Mouse (Mus musculus) embryo, embryonic 11 days (tissue): Measurements from ENCODE around the gene Osbpl11.
A peak's percentile ranks its signal among the peaks of the same experiment; 100 is the strongest.
"Not testable (repeated sequence)": the region's sequence is repeated elsewhere in the genome, so short reads cannot be mapped to it uniquely, and the experiment has no call there.

Source experiments
- DNase-seq: peaks from one replicate; pipeline ENCODE4 v3.0.0-alpha.2; 2015

The Osbpl11 gene

DNA sequence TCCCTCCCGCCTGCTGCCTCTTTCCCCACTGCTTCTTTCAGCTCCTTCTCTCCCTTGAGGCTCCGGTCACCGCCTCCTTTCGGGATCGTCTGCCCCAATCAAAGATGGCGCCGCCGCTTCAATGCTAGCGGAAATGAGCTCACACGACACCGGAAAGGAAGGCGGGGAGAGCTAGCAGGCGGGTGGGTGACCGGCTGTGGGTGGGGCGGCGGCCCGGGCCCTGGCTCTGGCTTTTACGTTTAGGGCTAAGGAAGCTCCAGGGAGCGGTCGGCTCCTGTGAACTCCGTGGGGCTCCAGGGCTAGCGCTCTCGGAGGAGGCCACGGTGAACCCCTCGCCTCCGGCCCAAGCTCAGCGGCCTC is at the start of gene Osbpl11:
Osbpl11 (plus strand) TSS at position 171 of the 360 bp plus-strand sequence.
- peak; percentile 98 for DNase-seq

DNA sequence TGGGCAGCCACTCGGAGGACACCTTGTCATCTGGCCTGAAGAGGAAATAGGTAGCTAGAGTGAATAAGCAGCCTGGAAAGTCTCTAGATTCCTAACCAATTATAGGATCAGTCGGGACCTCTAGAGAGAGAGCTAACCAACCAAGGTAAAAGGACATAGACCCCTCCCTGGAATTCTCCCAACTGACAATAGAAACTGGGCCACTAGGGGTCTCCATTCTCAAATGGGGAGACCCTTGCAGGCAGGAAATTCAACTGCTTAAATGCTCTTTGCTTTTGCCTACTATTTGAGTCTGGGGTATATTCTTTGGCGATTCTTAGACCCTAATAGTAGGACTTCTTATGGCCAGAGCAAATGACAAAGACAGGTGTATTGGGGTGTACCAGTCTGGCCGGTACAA is 49.7 kb upstream of the Osbpl11 start:
- peak; percentile 51 for DNase-seq

DNA sequence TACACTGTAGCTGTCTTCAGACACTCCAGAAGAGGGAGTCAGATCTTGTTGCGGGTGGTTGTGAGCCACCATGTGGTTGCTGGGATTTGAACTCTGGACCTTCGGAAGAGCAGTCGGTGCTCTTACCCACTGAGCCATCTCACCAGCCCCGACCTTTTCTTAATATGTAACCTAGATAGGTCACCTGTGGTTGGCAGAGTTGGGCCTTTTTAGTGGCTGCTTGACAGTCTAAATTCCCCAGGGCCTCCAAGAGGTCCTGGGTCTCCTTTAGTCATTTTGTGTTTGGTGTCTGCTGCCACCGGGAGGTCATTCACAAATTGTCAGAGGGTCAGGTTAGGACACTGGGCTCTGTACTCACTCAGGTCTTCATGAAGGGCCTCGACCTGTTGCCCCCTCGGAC is 45.8 kb upstream of the Osbpl11 start:
- DNase-seq: not testable (repeated sequence)

DNA sequence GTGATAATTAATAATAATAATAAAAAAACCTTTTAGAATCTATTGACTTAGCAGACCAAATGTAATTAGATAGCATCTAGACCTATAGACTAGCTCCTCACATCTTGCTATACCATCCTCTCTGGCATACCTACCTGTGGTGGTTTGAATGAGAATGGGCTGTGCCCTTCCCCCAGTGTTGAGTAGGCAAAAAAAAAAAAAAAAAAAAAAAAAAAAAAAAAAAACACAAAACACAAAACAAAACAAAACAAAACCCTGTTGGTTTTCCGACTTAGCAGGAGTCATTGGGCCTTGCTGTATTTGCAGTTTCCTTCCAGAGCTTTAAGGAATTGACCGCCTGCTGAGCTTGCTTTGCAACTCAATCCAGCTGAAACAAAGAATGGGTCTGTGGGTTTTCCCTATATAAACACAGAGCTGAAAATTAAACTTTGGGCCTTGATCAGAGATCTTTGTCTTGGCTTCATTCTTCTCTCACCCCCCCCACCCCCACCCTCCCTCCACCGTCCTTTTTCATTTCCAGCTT is 43.1 kb upstream of the Osbpl11 start:
- DNase-seq: no peak

DNA sequence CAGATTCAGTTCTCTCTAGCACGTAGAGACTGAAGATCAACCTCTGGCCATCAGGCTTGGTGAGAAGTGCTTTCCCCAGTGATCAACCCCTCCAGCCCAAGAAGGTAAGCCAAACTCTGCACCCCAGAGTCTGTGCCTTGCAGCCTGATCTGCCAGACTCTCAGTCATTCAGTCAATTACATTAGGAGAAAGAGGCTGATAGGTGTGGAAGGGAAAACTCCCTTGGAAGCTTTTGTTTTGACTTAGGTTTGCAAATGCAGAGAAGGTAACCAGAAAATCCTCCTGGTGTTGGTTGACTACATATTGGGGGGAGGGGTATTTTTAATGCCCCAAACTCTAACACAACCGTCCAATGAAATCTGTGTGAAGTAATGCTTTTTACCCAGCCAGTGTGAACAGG is 41.4 kb upstream of the Osbpl11 start:
- no peak for DNase-seq

DNA sequence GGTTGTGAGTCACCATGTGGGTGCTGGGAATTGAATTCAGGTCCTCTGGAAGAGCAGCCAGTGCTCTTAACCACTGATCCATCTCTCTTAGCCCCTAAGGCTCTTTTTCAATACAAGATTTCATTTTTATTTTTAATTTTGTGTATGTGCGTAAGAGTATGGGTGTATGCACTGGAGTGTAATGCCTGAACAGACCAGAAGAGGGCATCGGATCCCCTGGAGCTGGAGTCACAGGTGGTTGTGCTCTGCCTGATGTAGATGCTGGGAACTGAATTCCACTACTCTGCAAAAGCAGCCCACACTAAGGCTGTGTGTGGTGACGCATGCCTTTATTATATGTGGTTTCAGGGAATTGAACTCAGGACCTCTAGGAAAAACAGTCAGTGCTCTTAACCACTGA is 38.7 kb upstream of the Osbpl11 start:
- DNase-seq: no peak

DNA sequence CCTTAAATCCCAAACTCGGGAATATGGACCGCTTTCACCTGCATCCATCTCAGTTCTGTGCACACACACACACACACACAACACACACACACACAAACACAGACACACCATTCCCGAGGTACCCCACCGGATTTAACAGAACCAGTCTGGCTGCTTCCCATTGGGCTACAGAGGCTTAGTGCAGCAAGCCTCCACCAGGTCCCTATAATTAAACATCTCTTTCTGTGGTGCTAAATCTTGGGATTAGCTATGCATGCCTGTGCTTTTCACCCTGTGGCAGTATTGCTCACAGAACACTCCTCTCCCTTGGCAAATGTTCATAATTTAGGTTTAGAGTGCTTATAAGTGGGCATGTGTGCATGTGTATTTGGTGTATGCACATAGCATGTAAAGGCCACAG is 36.7 kb upstream of the Osbpl11 start:
- DNase-seq: no peak

DNA sequence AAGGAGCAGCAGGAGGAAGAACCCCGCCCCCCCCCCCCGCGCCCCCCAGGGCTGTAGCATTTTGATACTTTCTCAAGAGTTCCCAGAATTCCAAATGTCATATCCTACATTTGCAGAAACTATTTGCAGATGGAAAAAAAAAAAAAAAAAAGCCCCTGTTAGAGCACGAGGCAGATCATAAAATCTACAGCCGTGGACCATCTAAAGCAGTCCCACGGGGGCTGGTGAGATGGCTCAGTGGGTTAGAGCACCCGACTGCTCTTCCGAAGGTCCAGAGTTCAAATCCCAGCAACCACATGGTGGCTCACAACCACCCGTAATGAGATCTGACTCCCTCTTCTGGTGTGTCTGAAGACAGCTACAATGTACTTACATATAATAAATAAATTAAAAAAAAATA is 34.0 kb upstream of the Osbpl11 start:
- DNase-seq: not testable (repeated sequence)

DNA sequence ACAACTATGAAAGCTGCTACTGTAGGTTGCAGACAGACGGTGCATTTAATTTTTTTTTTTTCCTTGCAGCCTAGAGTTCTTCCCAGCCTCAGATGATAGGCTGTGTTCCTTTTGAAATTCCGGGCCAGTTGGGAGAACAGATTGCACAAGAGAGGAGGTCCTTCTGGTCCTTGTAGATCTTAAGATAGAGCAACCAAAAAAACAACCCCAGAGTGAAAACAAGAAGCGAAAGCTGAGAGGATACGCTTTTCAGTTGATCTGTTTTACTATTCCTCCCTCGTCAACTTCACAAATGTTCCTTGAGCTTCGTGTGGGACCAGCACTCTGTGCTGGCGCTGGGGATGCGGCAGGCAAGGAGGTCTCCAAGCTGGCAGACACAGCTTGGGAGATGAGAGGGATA is 33.3 kb upstream of the Osbpl11 start:
- no peak for DNase-seq

DNA sequence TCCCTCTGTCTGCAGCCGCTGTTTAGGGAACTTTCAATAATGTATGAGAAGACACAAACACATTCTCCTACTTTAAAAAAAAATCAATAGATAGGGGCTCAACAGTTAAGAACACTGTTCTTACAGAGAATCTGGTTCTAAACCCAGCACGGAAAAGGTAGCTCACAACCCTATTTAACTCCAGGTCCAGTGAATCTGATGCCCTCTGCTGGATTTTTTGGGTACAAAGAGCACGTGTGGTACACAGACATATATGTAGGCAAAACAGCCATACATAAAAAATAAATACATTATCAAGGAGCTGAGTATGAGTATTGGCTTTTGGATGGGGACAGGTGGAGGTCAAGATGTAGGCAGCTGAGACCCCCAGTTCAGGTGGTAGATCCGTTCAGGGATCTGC is 29.9 kb upstream of the Osbpl11 start:
- DNase-seq: peak; percentile 57

DNA sequence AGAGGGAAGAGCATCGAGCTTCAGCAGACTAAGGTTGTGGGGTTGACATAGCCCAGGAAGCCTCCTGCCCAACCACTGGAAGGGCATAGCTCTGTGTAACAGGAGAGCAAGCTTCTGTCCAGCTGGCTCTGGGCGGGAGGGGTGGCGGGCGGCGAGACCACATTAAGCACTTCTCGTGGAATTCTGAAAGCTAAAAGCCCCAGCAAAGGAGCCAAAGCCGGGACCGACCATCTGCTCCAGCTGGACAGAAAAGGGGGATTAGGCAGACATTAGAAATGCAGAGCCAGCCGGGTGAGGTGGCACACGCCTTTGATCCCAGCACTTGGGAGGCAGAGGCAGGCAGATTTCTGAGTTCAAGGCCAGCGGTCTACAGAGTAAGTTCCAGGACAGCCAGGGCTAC is 26.9 kb upstream of the Osbpl11 start:
- DNase-seq: no peak

DNA sequence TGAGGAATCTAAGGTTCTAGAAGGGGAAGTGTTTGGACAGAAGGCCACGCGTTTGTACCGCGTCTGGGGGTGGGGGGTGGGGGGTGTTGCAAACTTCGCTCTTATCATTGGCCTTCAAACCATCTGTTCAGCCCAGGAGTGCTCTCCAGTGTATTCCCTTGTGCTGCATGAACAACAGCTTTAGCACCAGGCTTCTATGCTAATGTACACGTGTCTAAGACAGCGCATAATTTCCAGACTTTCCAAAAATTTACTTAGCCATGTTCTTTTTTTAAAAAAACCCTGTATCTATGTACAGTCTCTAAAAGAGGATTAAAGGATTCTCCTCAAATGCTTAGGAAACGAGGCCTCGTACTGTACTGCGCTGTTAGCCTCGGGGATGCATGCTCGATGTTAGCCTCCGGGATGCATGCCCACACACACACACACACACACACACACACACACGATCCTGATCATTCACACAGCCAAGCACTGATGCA is 26.2 kb upstream of the Osbpl11 start:
- no peak for DNase-seq

DNA sequence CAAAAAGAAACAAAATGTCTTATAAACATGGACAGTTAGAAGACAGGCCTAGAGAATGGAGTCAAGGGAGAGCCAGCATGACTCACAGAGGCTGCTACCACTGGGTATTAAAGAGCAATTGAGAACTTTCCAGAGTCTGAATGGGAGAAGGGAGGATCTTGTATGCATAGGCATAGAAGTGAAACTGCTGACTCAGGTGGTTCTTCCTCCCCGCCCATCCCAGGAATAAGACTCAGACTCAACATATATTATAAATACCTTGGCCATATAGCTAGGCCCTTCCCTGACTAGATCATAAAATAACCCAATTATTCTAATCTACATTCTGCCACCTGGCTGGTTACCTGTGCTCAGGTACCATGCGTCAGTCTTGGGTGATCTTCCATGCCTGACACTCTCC is 25.5 kb upstream of the Osbpl11 start:
- no peak for DNase-seq

DNA sequence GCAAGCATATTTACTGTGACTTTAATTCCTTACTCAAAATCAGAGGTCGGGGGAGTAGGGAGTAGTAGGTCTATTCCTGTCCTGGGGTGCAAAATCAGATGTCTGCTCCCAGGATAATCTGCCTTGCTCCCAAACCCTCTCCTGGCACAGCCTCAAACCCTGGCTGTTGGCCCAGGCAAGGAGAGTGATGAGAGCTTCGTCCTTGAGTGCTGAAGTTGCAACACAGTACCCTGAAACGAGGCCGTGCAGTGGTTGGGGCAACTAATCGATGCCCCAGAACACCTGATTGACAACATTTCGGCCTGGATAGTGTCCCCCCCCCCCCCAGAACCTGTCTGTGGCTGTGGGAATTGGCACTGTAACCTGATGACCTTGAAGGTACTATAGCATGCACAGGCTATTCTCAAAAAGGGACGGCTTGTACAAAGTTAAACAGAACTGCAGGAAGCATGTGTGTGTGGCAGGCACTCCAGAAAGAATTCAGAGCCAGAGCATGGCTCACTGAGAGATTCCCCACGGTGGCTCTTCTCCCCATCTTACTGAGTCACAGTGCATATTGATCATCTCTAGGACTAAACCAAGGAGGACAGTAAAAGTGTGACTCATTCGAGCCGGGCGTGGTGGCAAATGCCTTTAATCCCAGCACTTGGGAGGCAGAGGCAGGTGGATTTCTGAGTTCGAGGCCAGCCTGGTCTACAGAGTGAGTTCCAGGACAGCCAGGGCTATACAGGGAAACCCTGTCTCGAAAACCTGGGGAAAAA is 21.4 kb upstream of the Osbpl11 start:
- no peak for DNase-seq

DNA sequence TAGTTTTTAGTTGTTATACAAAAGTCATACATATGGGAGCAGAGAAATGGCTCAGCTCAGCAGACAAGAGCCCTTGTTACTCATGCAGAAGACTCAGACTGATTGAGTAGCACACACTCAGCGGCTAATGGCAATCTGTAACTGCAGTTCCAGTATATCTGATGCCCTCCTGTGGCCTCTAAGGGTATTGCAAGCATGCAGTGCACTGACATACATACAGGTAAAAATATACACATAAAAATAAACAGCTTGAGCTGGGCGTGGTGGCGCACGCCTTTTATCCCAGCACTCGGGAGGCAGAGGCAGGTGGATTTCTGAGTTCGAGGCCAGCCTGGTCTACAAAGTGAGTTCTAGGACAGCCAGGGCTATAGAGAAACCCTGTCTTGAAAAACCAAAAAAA is 18.6 kb upstream of the Osbpl11 start:
- peak; percentile 48 for DNase-seq

DNA sequence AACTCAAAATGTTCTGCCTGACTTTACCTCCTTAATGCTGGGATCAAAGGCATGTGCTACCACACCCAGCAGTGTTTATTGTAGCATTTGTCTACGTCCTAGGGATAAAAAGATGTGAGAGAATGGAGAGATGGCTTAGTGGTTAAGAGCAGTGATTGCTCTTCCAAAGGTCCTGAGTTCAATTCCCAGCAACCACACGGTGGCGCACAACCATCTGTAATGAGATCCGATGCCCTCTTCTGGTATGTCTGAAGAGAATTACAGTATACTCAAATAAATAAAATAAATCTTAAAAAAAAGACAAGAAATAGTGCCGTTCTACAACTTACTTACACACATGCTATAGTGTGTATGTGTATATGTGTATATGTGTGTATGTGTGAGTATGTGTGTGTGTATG is 17.3 kb upstream of the Osbpl11 start:
- DNase-seq: no peak

DNA sequence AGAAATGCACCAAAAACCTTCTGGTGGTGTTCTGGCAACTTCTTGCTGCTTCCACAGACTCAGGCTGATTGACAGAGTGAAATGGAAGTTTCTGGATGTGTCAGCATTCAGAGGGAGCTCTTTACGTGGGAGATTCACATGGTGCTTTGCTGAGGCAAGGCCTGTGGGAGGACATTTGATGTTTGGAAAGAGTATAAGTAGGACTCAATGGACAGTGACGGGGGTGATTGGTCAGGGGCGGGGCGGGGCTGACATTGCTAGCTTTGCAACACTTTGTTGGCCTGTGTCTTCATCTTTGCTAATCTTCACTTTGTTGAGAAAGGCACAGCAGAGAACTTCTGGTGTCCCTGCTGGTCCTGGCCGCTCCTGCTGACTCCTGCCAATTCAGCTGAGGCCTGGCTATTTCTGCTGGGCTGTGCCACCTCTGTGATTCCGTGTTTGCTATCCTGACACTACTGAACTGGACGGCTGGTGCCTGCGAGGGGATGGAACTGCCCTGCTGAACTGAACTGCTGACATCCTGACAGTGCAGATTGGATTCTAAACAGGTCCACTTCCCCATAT is 15.3 kb upstream of the Osbpl11 start:
- DNase-seq: no peak

DNA sequence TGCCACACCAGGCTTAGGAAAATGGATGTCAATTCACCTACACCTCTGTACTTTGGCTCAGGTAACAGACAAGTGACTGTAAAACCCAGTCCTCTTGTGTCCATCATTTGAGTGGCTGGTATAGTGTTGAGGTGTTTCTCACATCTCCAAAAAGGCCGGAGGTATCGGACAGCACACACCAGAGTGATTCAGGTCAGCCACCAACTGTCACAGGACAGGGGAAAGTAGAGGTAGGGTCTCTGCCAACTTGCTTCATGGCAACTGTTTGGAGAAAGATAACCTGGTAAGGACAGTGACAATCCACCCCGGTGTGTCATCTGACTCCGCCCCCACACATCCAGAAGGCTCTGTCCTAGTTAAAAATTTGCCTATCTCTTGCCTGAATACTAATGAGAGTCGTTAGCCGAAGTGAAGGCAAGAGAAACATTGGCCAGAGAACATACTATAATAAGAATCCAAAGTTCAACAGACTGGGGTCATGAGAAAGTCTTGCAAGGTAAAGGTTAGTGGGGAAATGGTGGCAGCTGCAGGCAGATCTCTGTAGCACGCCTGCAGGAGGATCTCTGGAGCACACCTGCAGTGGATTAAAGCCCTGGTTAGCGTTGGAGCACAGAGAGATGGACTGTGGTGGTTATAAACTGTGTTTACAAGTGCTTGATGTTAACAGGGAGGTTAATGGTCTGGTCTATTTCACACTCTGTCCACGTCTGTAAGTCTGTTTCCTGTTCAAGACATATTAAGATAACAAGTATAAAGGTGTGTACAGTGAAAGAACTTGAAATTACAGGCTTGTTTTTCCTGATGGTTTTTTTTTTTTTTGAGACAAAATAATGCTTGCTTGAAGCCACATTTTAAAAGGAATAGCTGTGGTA is 13.9 kb upstream of the Osbpl11 start:
- DNase-seq: no peak

DNA sequence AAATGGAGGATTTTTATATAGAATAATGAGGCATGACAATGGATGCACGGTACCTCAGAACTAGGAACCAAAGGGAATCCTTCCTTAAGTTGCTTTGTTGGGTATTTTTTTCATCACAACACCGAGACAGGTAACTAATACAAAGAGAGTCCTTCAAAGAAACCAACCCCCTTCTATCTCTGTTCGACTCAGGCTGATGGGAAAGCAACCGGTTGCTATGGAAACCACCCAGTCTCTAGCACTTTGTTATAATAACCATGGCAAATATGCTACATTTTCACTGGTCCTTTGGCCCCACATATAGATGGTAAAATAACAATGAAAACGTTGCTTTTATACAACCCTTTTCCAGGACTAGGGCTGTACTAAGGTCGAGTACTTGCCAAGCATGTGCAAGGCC is 13.1 kb upstream of the Osbpl11 start:
- DNase-seq: no peak

DNA sequence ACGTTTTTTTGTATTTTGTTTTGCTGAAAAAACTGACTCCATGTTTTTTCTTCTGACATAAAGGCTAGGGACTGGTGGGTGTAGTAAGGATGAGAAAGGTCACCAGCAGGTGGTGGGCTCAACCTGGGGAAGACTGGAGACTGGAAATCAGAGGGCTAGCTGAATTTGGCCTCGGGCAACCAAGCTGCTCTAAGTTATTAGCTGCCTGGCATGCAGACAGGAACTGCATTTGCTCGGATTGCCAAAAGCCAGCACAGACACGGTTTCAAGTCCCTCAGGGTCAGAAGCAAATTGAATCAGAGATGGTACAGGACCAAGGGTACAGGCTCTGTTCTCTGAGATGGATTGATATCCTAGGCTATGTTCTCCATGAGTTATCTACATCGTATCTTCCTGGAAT is 11.7 kb upstream of the Osbpl11 start:
- DNase-seq: no peak

DNA sequence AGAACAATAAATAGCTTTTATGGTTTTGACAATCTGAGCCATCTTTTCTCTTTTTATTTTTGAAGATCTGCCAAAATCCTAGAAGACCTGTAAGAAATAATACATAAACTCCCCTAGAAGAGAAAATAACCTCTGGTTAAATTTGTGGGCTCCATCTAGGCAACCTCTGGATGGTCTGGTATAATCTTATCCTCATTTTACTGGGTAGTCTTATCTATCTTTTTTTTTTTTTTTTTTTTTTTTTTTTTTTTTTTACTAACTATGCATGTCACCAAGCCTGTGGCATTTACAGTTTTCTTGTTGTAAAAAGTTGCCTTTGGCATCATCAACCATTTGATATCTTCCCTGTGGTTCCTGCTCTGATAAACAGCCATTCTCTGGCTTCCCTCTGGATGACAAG is 10.2 kb upstream of the Osbpl11 start:
- no peak for DNase-seq

DNA sequence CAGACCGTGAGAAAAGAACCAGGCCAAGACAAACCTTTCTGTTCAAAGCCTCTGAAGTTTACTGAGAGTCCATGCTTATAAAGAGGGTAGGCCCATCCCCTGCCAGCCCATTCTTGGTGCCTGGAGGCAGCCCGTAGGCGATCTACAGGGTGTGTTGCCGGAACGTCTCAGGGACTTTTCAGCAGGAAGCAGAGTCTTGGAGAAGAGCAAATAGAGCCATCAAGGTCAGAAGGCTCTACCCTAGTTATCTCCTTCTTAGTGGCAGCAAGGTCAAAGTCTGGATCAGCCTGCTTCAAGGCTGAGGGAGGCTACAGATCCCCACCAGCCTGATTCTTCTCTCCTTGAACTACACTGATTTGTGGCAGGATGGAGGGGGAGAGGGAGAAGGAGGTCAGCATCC is 8.0 kb upstream of the Osbpl11 start:
- DNase-seq: not testable (repeated sequence)

DNA sequence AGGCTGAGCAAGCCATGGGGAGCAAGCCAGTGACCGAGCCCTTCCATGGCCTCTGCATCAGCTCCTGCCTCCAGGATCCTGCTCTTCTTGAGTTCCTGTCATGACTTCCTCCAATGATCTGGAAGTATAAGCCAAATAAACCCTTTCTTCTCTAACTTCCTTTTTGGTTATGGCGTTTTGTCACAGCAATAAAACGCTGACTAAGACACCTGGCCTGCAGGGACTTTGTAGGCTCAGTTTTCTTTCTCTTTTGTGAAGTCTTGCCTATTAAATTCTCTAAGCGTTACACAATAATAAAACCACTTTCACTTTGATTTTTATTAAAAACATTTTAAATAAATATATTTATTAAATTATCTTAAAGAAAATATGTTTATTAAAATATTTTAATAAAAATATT is 7.1 kb upstream of the Osbpl11 start:
- no peak for DNase-seq
